Mouse (Mus musculus): ENCODE measurements around the gene Chrna5. TPM values are rescaled to one million over a fixed set of nuclear protein-coding genes. Genes with fewer than 3 reads are reported as not detected.
"Not testable (repeated sequence)": the region's sequence is repeated elsewhere in the genome, so short reads cannot be mapped to it uniquely, and the experiment has no call there.

Chrna5 gene
- total RNA-seq (2021) = not detected
- long read RNA-seq, experiment 1 = 0 reads
- long read RNA-seq, experiment 2 = 0 reads

DNA sequence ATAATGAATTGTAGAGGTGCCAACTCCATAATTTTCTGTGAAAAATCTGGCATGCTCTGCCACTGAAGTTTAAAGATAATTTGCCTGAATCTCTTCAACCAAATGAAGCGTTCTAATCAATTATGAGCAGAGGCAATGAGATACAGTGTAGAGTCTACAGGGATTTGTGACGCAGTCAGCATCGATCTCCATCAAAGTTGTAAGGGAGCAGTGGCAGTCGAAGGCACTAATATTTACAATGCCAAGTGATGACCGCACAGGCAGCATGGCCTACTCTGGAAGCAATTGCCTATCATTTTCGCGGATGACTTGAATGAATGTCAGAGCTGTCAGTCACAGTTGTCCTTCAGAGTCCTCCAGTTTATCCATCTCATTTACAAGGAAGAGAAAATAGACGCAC is at the start of gene Chrna5:
TSS of gene Chrna5 (plus strand) at position 207 of the 400 bp plus-strand sequence.
- DNase-seq = no peak

DNA sequence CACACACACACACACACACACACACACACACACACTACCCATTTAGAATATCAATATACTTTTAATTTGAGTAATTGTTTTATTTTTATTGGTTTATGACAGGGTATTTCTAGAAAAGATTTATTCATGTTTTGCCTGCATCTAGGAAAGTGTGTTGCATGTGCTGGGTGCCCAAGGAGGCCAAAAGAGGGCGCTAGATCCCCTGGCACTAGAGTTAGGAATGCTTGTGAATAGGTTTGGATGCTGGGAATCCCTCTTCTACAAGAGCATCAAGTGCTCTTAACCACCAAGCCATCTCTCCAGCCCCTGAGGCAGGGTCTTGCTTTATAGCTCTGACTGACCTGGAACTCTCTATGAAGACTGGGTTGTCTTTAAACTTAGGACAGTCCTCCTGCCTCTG is 48.9 kb upstream of the Chrna5 start:
- no peak for DNase-seq

DNA sequence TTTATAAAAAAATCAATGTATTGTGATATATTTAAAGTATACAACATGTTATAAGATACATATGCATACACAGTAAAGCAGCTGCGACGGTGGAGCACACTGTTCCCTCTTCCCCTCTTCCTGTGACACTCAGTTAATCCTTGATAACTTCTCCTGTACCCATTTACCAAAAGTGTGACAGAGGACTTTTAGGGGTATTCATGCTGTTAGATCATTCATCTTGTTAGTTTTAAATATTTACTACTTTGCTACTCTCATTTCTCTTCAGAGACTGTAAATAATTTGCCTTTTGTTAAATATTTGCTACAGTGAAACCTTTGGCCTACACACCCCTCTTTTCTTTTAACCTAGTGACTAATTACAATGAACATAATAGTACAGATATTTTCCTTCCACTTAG is 48.3 kb upstream of the Chrna5 start:
- DNase-seq = no peak

DNA sequence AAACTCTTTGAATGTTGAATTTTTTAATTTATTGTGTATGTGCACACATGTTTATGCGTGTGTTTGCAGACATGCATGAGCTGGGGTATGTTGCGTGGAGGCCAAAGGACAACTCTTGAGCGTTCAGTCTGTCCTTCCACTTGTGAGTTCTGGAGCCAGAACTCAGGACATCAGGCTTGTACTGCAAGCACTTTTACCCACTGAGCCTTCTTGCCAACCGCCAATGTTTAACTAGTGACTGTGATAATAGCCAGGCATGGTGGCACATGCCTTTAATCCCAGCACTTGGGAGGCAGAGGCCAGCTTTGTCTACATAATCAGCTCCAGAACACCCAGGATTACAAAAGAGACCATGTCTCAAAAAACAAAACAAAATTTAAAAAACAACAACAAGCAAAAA is 38.6 kb upstream of the Chrna5 start:
- DNase-seq = peak in 1 of 2 experiments; percentile 23

DNA sequence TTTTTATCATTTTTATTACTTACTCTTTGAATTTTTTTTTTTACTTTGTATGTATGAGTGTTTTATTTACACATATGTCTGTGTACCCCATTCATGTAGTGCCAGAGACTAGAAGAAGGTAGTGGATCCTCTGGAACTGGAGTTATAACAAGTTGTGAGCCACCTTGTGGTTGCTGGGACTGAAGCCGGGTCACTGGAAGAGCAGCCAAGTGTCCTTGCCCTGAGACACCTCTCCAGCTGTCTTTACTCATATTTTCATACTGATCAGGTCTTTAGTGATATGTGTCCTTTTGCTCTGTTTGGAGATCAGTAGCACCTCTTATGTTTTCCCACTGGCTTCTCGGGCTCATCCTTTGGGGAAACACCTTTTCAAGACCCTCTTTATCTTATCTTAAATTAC is 36.2 kb upstream of the Chrna5 start:
- DNase-seq = no peak

DNA sequence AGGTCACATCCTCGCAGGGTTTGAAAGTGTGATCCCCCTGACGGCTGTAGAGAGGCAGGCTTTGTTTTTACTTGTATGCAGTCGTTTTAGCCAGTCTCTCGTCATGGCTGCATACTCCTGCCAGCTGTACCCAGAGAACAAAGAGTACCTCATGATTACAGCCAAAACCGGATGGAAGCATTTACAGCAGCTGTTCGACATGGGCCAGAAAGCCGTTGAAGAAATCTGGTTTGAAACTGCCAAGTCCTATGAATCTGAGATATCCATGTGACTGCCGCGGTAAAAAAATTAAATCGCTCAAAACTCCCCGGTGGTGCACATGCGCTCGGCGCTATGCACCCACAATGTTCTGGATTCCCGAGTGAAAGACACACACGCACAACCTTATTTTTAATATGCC is 34.4 kb upstream of the Chrna5 start:
- no peak for DNase-seq

DNA sequence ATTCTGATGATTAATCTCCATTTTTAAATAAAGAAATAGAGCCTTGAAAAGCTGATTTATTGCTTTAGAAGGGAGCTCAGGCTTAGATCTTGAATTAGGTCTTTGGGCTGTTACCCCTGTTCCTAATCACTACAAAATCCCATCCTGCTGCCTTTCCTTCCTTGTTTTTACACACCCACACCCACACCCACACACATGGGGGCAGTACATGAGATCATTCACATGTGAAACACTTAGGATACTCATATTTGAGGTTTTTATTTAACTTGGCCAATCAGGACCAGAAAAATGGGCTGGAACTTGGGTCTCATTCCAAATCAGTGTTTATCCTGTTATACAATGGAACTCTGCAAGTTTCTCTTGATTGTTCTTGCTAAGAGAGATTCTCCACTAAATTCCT is 31.2 kb upstream of the Chrna5 start:
- peak in 1 of 2 experiments; percentile 19 for DNase-seq

DNA sequence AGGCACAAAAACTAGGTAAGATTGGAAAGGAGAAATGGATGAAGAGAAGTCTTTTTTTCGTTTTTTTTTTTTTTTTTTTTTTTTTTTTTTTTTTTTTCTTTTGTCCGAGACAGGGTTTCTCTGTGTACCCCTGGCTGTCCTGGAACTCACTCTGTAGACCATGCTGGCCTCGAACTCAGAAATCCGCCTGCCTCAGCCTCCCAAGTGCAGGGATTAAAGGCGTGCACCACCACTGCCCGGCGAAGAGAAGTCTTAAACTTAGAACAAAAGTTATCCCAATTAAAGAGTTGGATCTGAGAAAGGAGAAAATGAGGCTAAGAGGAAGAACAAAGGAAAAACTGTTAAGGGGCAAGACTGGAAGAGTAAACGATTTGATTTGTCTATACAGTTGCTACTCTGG is 30.5 kb upstream of the Chrna5 start:
- not testable (repeated sequence) for DNase-seq

DNA sequence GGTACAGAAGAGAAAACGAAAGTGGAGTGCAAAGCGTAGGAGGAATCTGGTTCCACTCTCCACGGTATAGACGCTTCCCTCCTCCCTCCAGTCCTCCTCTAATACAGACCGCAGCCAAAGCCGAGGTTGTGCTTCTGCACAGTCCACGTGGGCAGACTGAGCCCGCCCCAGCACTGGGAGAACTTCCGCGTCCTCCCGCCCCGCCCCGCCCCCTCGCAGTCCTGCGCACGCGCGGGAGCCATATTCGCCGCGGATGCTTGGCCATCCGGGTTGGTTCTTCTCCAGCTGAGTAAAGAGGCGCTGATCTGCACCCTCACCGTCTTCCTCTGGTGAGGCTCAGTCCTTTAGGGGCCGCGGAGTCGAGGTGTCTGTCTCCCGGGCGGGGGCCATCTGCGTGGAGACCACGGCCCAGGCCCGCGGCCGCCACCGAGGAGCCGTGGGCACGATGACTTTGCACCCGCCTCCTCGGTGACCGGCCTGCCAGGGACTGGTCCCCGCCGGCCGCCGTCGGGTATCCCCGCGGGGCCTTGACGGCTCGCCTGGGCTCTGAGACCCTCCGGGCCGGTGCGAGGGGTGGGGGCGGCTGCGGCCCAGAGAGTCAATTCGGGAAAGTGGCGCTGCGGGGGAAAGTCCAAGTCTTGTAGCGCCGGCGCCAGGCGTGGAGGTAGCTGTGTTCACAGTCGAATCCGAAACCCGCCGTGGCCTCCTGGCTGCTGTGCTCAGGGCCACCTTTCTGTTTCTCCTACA is 29.9 kb upstream of the Chrna5 start, which contains the start of the genes Psma4 and AY074887:
TSS of gene Psma4 (plus strand) at position 216 of the 747 bp plus-strand sequence.
TSS of gene AY074887 (minus strand) at position 424 of the 747 bp plus-strand sequence.
- peak; percentile 93 to 94 for DNase-seq

DNA sequence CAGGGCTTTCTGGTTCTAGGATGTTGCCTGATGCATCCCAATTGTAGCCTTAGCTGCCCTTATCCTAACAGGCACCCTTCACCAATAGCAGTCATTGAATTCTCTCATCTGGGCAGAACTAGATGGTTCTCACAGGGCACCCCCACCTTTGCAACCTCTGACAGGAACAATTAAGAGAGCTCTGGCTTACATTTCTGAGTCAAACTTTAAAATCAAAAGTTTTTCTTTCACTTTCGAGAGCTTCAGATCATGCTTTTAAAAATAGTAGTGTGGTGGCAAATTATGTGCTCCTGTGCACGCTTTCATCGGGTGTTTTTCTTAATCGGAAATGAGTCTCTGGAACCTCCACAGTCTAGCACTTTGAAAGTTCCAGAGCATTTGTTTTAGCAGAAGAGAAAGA is 19.6 kb upstream of the Chrna5 start:
- no peak for DNase-seq

DNA sequence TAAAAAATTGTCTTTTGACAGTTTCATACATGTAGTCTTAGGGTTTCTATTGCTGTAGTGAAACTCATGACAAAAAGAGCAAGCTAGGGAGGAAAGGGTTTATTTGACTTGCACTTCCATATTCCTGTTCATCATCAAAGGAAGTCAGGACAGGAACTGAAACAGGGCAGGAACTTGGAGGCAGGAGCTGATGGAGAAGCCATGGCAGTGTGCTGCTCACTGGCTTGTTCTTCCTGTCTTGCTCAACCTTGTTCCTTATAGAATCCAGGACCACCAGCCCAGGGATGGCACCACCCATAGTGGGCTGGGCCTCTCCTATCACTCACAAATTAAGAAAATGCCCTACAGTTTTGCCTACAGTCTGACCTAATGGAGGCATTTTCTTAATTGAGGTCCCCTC is 17.0 kb upstream of the Chrna5 start:
- DNase-seq = no peak

DNA sequence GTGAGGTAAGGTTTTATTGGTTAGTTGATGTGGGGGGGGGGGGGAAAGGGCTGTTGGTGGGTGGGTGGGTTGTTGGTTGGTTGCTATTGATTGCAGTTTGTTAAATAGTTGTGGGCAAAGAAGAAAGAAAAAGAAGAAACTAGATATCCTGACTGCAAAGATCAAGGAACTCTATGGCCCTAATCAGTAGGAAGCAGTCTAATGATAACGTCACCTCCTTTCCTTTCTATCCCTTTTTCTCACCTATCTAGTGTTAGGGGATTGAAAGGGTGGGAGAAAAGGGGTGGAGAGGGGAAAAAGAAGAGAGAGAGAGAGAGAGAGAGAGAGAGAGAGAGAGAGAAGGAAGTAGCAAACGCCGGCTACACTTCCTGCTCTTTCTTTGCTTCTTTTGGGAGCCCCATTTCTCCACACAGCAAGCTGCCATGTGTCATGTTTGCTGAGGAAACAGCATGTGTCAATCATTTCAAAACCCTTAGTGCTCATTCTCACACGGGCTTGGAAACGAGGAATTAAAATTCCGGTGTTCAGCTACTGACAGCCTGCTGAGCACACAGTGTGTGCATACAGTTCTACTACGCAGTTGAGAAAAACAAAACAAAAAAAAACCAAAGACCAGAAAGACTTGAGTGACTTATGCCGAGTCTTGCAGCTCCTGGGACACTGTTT is 10.6 kb upstream of the Chrna5 start:
- DNase-seq = no peak

DNA sequence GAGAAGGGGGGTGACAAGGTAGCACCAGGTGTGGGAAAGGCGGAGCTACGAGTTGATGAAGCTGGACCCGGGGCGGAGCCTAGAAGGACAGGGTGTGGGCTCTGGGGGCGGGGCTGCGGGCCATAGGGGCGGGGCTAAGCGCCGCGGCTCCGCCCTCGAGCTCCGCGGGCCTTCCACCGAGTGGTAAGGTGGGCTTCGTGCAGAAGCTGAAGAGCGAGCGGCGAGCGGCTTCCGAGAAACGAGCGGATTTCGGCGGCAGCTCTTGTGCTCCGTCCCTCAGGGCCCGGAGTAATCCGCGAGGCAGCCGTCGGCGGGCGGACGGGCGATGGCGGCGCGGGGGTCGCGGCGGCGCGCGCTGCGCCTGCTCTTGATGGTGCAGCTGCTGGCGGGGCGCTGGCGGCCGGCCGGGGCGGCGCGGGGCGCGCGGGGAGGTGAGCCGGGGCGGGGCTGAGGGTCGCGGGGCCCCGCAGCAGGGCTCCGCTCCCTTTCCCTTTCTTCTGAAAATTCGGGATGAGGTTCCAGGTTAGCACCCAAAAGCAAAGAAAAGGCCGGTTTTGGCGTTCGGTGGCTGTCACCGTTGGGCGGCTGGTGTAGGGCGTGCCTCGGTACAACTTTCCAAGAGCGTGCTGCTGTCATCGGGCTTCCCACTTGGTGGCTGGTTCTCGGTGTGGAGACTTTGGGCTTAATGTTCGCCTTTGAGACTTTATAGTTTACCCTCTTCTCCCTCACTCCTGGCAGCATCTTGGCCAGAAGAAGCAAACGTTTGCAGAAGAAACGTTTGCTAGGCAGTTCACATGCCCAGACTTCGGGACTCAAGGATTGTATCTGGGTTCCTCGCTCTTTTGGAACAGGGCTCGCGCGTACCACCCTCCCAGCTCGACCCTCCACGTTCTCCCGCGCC is 861 bp downstream of the Chrna5 start:
- peak in 1 of 2 experiments; percentile 17 for DNase-seq

DNA sequence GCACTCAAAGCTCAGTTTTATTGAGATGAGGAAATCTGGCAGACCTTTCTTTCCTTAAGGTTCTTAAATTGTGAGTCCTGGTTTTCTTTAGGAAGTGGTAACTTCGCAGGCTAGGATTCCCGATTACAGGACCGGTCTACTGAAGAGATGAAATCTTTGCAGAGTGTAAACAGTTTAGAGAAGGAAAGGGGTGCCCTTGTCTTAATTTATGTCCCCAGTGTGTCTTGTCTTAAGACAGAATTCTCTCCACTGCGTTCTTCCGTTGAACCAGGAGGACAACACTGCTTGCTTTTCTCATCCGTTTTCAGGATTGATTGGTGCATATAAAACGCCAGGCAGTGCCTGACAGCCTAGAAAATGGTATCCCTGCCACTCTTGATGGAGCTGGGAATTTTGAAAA is 1.7 kb downstream of the Chrna5 start:
- no peak for DNase-seq

DNA sequence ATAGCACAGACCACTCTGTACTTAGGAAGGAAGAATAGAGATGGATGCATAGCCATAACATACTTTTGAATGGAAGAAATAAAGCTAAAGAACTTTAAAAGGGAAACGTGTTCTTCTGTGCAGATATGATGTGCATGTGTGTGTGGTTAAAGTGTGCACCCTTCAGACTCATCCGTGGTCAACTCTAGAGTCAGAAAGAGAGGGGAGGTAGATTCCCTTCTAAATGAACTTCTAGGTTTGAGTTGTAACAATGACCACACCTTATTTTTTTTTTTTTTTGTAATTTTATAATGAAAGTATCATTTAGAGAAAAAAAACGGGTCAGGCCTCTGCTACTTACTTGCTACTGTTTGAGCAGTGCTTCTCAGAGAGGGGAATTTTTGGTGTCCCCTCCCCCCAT is 9.7 kb downstream of the Chrna5 start:
- no peak for DNase-seq

DNA sequence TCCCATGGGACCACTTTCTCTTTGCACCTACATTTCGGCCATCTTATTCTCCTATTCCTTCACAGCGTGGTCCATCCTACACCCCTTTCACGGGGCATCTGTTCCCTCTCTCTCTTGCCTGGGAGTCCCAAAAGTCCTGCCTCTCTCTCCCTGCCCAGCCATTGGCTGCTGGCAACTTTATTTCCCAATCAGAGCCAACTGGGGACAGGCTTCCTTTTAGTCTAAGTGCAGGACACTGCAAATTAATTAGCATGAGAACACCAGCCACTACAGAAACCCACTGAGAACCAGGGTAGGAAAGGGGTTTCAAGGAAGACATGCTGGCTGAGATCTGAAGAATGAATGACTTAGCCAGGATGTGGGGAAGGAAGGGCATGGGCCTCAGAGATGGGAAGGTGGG is 13.7 kb downstream of the Chrna5 start:
- DNase-seq = no peak

DNA sequence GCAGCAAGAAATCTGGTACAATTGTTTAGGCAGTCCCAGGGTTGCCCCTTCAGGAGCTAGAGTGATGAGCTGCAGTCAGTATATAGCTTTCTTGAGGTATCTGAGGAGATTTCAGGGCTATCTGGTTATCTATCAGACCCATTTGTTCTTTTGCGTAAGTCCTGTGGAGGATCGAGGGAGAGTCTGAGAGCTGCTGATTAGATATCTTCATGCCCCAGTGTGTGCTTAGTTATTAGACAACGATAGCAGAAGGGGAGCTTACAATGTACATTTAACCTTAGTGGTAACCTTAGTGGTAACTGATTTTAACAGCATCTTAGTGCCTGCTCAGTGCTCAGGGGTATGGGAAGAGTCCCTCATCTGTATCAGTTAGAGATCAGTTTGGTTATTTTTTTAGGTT is 15.0 kb downstream of the Chrna5 start:
- no peak for DNase-seq

DNA sequence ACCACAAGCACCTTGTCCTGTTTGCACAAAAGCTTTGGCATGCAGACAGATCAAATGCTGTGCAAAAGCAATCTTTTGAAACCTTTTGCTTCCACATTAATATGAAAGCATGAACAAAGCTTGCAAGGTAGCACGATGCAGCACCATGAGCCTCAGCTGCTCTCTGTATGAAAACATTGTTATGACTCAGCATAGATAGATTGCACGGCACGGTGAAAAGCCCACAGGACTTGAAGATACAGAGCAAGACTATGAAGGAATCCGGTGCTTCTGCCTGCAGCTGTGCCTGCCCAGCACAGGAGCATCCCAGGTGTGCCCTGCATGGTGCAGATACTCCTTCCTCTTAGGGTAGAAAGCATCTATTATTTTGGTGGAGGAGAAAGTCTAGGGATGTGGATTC is 22.9 kb downstream of the Chrna5 start:
- DNase-seq = no peak

DNA sequence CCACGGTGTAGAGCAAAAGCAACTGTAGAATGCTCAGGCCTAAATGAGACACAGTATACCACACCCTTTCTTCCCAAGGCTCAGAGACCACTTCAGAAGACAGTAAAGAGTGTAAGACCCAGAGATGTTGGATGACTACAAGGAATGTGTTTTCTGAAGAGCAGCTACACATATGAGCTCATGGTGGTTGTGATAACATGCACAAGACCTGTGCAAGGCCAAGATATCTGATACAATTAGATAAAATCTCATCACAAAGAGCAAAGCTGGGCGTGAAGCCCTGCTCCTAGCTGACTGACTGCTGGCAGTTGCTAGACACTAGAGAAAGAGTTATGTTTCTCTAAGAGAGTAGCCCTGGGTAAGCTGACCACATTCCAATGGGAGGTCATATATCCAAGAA is 29.0 kb downstream of the Chrna5 start:
- DNase-seq = no peak

DNA sequence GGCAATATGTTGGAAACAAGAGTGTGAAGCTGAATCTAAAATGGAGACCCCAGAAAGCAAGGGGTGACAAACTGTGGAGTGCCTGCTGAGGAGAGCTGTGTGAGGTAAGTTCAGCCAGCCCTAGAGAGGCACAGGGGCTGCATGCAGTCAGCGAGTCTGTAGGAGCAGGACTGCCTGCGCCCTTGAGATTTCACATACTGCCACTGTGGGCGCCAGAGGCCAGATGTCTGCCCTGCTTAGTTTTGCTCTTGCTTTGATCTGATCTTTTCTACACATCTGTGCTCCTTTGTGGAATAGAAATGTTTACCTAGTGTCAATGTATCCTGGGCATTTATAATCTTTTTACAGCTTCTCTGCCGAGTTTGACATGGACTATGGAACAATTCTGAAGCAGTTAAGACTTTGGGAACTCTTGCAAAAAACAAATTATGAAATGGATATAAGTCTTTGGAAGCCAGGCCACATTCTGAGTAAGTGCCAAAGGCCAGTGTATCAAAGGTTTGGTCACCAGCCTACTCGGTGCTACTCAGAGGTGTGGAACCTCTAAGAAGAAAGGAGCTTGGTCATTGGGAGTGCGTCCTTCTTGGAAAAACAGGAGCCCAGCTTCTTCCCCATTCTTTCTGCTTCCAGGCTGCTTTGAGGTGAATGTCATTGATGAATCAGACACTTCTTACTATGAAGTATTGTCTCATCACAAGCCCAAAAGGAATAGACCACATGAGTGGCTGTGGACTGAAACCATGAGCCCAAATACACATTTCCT is 30.1 kb downstream of the Chrna5 start:
- DNase-seq = no peak

DNA sequence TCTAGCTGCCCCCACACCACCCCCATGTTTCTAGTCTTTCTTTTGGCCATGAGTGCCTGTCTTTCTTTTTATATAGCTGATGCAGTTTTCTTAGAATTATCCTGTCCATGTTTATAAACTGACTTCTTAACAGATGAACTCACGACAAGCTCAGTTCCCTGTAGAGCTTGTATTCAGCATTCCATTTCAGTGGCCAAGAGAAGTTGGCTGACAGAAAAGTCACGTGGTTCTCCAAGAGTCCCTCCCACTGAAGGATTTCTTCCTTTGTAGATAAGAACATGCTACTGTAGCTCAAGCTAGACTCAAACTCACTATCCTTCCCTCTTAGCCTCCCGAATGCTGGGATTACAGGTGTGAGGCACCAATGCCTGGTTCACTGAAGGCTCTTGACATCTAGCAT is 36.2 kb downstream of the Chrna5 start:
- DNase-seq = no peak

DNA sequence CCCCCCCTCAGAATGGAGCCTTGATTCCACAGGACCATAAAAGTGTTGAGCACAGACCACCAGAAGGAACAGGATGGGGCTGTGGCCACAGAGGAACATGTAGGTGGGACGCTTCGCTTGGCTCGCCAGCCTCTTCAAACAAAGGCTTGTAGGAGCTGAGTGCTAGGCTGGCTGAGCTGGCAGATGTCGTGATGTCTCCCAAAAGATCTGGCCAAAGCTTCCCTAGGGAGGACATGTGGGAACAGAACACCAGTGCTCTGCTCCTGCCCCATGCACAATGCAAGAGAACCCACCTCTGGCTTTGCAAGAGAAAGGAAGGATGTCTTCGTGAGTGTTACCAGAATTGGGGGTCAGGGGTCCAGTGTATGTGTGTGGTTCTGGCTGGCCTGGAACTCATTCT is 42.6 kb downstream of the Chrna5 start:
- no peak for DNase-seq
